Mouse (Mus musculus) heart, postnatal 0 days (tissue): ENCODE data around the gene Olfr921.

ENCODE experiments used
- CTCF ChIP-seq: IDR thresholded peaks from 2 replicates; pipeline ENCODE4 v1.5.1; 2016; ENCODE audit warnings: antibody characterized with exemption, control low read depth, low read depth
- EP300 ChIP-seq: IDR thresholded peaks from 2 replicates; pipeline ENCODE4 v1.6.1; 2016; ENCODE audit warnings: antibody characterized with exemption, low read depth

DNA sequence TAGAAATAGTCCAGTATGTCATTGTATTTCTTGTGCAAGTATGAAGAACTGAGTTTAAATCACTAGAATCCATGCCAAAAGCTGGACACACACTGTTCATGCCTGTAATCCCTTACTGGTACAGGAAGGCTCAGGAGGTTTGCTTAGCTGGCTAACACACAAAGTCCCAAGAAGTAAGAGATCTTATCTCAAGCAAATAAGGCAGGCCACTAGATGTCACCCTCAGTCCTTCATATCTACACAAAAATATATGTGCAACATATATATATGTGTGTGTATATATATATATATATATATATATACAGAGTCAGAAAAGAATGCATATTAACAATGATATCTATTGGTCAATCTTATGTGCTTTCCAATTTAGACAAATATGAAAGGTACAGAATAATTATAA is 32.8 kb downstream of the Olfr921 start:
- TF ChIP-seq CTCF (no peak), EP300 (no peak)
